Mouse (Mus musculus) brain, adult 2 months (tissue): Measurements from ENCODE around the gene Hspb8.
"Not testable (repeated sequence)": the region's sequence is repeated elsewhere in the genome, so short reads cannot be mapped to it uniquely, and the experiment has no call there.

ENCODE experiments used
- DNase-seq: peaks from one replicate; pipeline ENCODE4 v3.0.0; 2011; ENCODE audit warnings: low read depth, low spot score

Hspb8 gene

GRCm38 (mm10) chr5:116392603-116393002, 30.1 kb downstream of the Hspb8 start:
- DNase-seq, result no peak

GRCm38 (mm10) chr5:116389856-116390542, 32.7 kb downstream of the Hspb8 start:
- DNase-seq, result peak; percentile 84

GRCm38 (mm10) chr5:116389321-116389720, 33.3 kb downstream of the Hspb8 start:
- no peak for DNase-seq

GRCm38 (mm10) chr5:116387302-116387935, 35.2 kb downstream of the Hspb8 start:
- DNase-seq, result no peak

GRCm38 (mm10) chr5:116386020-116386419, 36.6 kb downstream of the Hspb8 start:
- peak; percentile 69 for DNase-seq

GRCm38 (mm10) chr5:116382646-116383045, 40.0 kb downstream of the Hspb8 start:
- not testable (repeated sequence) for DNase-seq

- no peak for DNase-seq
Measured at GRCm38 (mm10) chr5:116381726-116382125, 40.9 kb downstream of the Hspb8 start.

- DNase-seq, result no peak
Measured at GRCm38 (mm10) chr5:116381217-116381616, 41.4 kb downstream of the Hspb8 start.

GRCm38 (mm10) chr5:116380384-116380783, 42.3 kb downstream of the Hspb8 start:
- DNase-seq, result no peak

GRCm38 (mm10) chr5:116378872-116379271, 43.8 kb downstream of the Hspb8 start:
- DNase-seq, result no peak

GRCm38 (mm10) chr5:116367923-116368322, 54.7 kb downstream of the Hspb8 start:
- DNase-seq, result no peak

- no peak for DNase-seq
Measured at GRCm38 (mm10) chr5:116366889-116367682, 55.6 kb downstream of the Hspb8 start.

- no peak for DNase-seq
Measured at GRCm38 (mm10) chr5:116361342-116361741, 61.3 kb downstream of the Hspb8 start.

- DNase-seq, result no peak
Measured at GRCm38 (mm10) chr5:116360751-116361150, 61.9 kb downstream of the Hspb8 start.
